ENCODE assay signal across 27 mouse cellular contexts in genomic region chr8:117396884-117397283, GRCm38 (mm10).
"Had no signal": no experiment of that assay in that cellular context is flagged by ENCODE, and none has a peak within 500 bp of the region (broad histone marks: within the 10 kb centered on the region; RNA-seq: fewer than 3 reads in every experiment).

No protein-coding gene starts in this region.

- H3K27ac ChIP-seq: embryonic facial prominence, embryonic 10.5 days; embryonic facial prominence, embryonic 12.5 days; embryonic facial prominence, embryonic 13.5 days; embryonic facial prominence, embryonic 15.5 days; forebrain, embryonic 10.5 days; forebrain, embryonic 12.5 days; forebrain, embryonic 13.5 days; forebrain, embryonic 15.5 days; gastrocnemius, adult 2 months; heart, adult 2 months had no signal

- DNase-seq: cerebellum, adult 2 months; cerebellum, adult 8-10 months; cerebellum, adult 9-10 months; cerebellum, adult 9-11 months; cerebellum, postnatal 10 days; cerebellum, postnatal 14 days; cerebellum, postnatal 25 days; cerebellum, postnatal 36 days; embryo, embryonic 11 days; forebrain, postnatal 0 days; gastrocnemius, adult 2 months; gastrocnemius, postnatal 10 days; gastrocnemius, postnatal 14 days; gastrocnemius, postnatal 25 days; gastrocnemius, postnatal 36 days; heart, adult 11 months; heart, adult 18-20 months; heart, adult 2 months had no signal

- H3K4me3 ChIP-seq: embryonic facial prominence, embryonic 10.5 days; embryonic facial prominence, embryonic 12.5 days; embryonic facial prominence, embryonic 13.5 days; embryonic facial prominence, embryonic 15.5 days; erythroblast, embryonic 14.5 days; forebrain, embryonic 10.5 days; forebrain, embryonic 12.5 days; forebrain, embryonic 13.5 days; forebrain, embryonic 15.5 days; gastrocnemius, adult 2 months; heart, adult 2 months had no signal
